Mouse (Mus musculus) bone marrow, adult 2 months (tissue): ENCODE data around the gene Vgll4.

Experiments used
- CTCF ChIP-seq: fragments of 200-500 bp; IDR thresholded peaks from 2 replicates; pipeline ENCODE4 v1.5.1; 2011; ENCODE audit warnings: low read length, control low read depth; ENCODE audit not compliant: control insufficient read depth, insufficient read depth
- POLR2A ChIP-seq: fragments of 200-500 bp; IDR thresholded peaks from 2 replicates; pipeline ENCODE4 v1.6.1; 2011; ENCODE audit warnings: low read depth, mild to moderate bottlenecking, control low read depth, low read length, borderline replicate concordance; ENCODE audit not compliant: control insufficient read depth

GRCm38 (mm10) chr6:115015461-115015860 is 45.7 kb upstream of the Vgll4 start:
- TF ChIP-seq POLR2A = no peak
- no peak for TF ChIP-seq CTCF
